Mouse (Mus musculus): Measurements from ENCODE around the gene Aff2. TPM values are rescaled to one million over a fixed set of nuclear protein-coding genes. Genes with fewer than 3 reads are reported as not detected.

Aff2 gene
- polyA plus RNA-seq, 1 experiment from 2014 or later: 0.09 TPM

GRCm38 (mm10) chrX:69867601-69868000 lies 507.5 kb downstream of the Aff2 start:
- Histone ChIP-seq H3K27ac (no peak overlapping the region), H3K79me2 (ENCODE audit: inconsistent target) (no peaks in the 10 kb centered on the region), H3K4me3 (ENCODE audit: inconsistent target) (no peak overlapping the region), H3K36me3 (ENCODE audit: inconsistent target) (no peaks in the 10 kb centered on the region)
- WGBS (ENCODE audit: missing documents): 98% methylated on average over 5 of the region's 5 CpGs

- Histone ChIP-seq H3K36me3 (ENCODE audit: inconsistent target) (no peaks in the 10 kb centered on the region), H3K27ac (no peak overlapping the region), H3K4me3 (ENCODE audit: inconsistent target) (no peak overlapping the region), H3K79me2 (ENCODE audit: inconsistent target) (no peaks in the 10 kb centered on the region)
- 56% methylated on average over 3 of the region's 3 CpGs for WGBS (ENCODE audit: missing documents)
Measured at GRCm38 (mm10) chrX:69891713-69892112, 531.6 kb downstream of the Aff2 start.
